Mouse (Mus musculus) forebrain, postnatal 0 days (tissue): ENCODE measurements at regions not wholly inside any gene's neighbourhood (a gene's known extent, or its start where the extent isn't known, plus 50 kb on each side); places are given as distances from the start of the nearest gene placed in this dataset.

Experiments
- ATAC-seq: fragments of 200-750 bp; cut with Nextera tagmentation; 2 replicates; pipeline ENCODE4 v1.8.0; 2017; ENCODE audit warnings: mild to moderate bottlenecking, moderate library complexity
- DNase-seq: peaks from one replicate; pipeline ENCODE4 v3.0.0-alpha.2; 2015
- H3K27ac ChIP-seq: fragments of 300-500 bp; sonication (generic); 2 replicates; pipeline ENCODE4 v1.5.1; 2014; ENCODE audit warnings: low read depth, mild to moderate bottlenecking, antibody characterized with exemption, low read length, moderate library complexity, mixed read lengths
- H3K27me3 ChIP-seq: fragments of 300-500 bp; sonication (generic); 2 replicates; pipeline ENCODE4 v1.6.1; 2014; ENCODE audit warnings: mild to moderate bottlenecking, low read length, mixed read lengths; ENCODE audit not compliant: insufficient read depth
- H3K36me3 ChIP-seq: fragments of 300-500 bp; sonication (generic); 2 replicates; pipeline ENCODE4 v1.6.1; 2014; ENCODE audit warnings: mild to moderate bottlenecking, moderate library complexity; ENCODE audit not compliant: insufficient read depth
- H3K4me1 ChIP-seq: fragments of 300-500 bp; sonication (generic); 2 replicates; pipeline ENCODE4 v1.6.1; 2014; ENCODE audit warnings: antibody characterized with exemption; ENCODE audit not compliant: insufficient read depth
- H3K4me2 ChIP-seq: fragments of 300-500 bp; sonication (generic); 2 replicates; pipeline ENCODE4 v1.6.1; 2014; ENCODE audit warnings: low read depth, mild to moderate bottlenecking, moderate library complexity
- H3K4me3 ChIP-seq: fragments of 300-500 bp; sonication (generic); 2 replicates; pipeline ENCODE4 v1.5.1; 2014; ENCODE audit warnings: low read depth, low read length, mixed read lengths
- H3K9ac ChIP-seq: fragments of 300-500 bp; sonication (generic); 2 replicates; pipeline ENCODE4 v1.6.1; 2014; ENCODE audit warnings: mild to moderate bottlenecking
- H3K9me3 ChIP-seq: fragments of 300-500 bp; sonication (generic); 2 replicates; pipeline ENCODE4 v1.6.1; 2016; ENCODE audit warnings: low read length
- CTCF ChIP-seq: sonication (generic); IDR thresholded peaks from 2 replicates; pipeline ENCODE4 v1.5.1; 2016; ENCODE audit warnings: antibody characterized with exemption, control low read depth, low read depth
- WGBS: fragments of 180-500 bp; shearing (Covaris S2); extraction: QIAGEN DNeasy Blood & Tissue Kit; methylation state at CpG from one replicate; pipeline ENCODE4 v1.1.7; 2014; 5-methylcytosine and 5-hydroxymethylcytosine counted together

- ATAC-seq = no peak
- WGBS = 61% methylated on average over 1 of the region's 1 CpGs
Measured at GRCm38 (mm10) chr13:88144591-88144990, 676.7 kb upstream of the Edil3 start.

GRCm38 (mm10) chr13:88186579-88186978, 634.7 kb upstream of the Edil3 start:
- Histone ChIP-seq H3K27ac (no peak overlapping the region), H3K4me1 (no peaks in the 10 kb centered on the region), H3K4me2 (no peak overlapping the region), H3K36me3 (no peaks in the 10 kb centered on the region), H3K9me3 (no peaks in the 10 kb centered on the region), H3K9ac (no peak overlapping the region), H3K4me3 (no peak overlapping the region), H3K27me3 (no peaks in the 10 kb centered on the region)
- 82% methylated on average over 3 of the region's 3 CpGs for WGBS
- ATAC-seq = no peak
- DNase-seq = peak; percentile 2
- TF ChIP-seq CTCF = no peak

More at GRCm38 (mm10) chr13:88144591-88144990, 676.7 kb upstream of the Edil3 start:
- Histone ChIP-seq H3K36me3 (no peaks in the 10 kb centered on the region), H3K4me3 (no peak overlapping the region), H3K9ac (no peak overlapping the region), H3K4me2 (no peak overlapping the region), H3K4me1 (no peaks in the 10 kb centered on the region), H3K9me3 (no peaks in the 10 kb centered on the region), H3K27ac (no peak overlapping the region), H3K27me3 (no peaks in the 10 kb centered on the region)
- no peak for TF ChIP-seq CTCF
- DNase-seq = no peak

GRCm38 (mm10) chr13:88201717-88202323, 619.5 kb upstream of the Edil3 start:
- no peaks in the 10 kb centered on the region for H3K36me3 ChIP-seq
- no peak for TF ChIP-seq CTCF

GRCm38 (mm10) chr13:88240448-88240847, 580.8 kb upstream of the Edil3 start:
- no peak overlapping the region for H3K27ac ChIP-seq
- no peak for TF ChIP-seq CTCF
- H3K36me3 ChIP-seq = no peaks in the 10 kb centered on the region
- no peaks in the 10 kb centered on the region for H3K9me3 ChIP-seq
- H3K27me3 ChIP-seq = no peaks in the 10 kb centered on the region
- H3K4me3 ChIP-seq = no peak overlapping the region
- no peak overlapping the region for H3K9ac ChIP-seq
- ATAC-seq = no peak
- no peaks in the 10 kb centered on the region for H3K4me1 ChIP-seq
- DNase-seq = no peak
- H3K4me2 ChIP-seq = no peak overlapping the region

More at GRCm38 (mm10) chr13:88201717-88202323, 619.5 kb upstream of the Edil3 start:
- H3K4me2 ChIP-seq = no peak overlapping the region
- no peak for DNase-seq
- no peaks in the 10 kb centered on the region for H3K27me3 ChIP-seq
- H3K9me3 ChIP-seq = no peaks in the 10 kb centered on the region
- no peak overlapping the region for H3K4me3 ChIP-seq
- ATAC-seq = no peak
- H3K27ac ChIP-seq = no peak overlapping the region
- no peaks in the 10 kb centered on the region for H3K4me1 ChIP-seq
- no peak overlapping the region for H3K9ac ChIP-seq
